Mouse (Mus musculus) kidney, adult 2 months (tissue): ENCODE results near the gene Olfr1084.
"Not testable (repeated sequence)": the region's sequence is repeated elsewhere in the genome, so short reads cannot be mapped to it uniquely, and the experiment has no call there.

ENCODE experiments used
- CTCF ChIP-seq: fragments of 200-500 bp; conservative IDR thresholded peaks from 2 replicates; pipeline ENCODE4 v1.5.1; 2011; ENCODE audit warnings: low read depth, mild to moderate bottlenecking, control low read depth, low read length, moderate library complexity, mixed read lengths; ENCODE audit not compliant: insufficient read depth, insufficient read length
- POLR2A ChIP-seq: fragments of 200-500 bp; IDR thresholded peaks from one replicate; pipeline ENCODE4 v1.6.1; 2011; ENCODE audit warnings: low read depth, low read length, control low read depth

DNA sequence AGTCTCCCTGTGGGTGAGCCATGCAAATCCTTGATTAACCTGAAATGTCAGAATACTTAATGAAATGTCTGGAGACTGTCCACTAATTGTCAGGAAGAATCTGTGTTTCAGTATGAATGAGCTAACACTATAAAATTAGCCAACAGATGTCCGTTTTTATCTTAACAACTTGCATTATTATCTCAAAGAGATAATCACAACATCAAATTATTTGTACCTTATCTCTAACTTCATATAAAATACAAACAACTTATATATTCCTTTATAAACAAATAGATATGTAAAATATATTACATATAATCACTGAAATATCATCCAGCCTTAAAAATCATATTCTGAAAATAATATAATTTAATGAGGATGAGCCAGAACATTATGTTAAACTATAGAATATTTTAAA lies 40.7 kb downstream of the Olfr1084 start, which contains the start of gene Olfr1082:
- not testable (repeated sequence) for TF ChIP-seq CTCF, POLR2A
